Mouse (Mus musculus): ENCODE measurements around the gene Mark2. TPM values are rescaled to one million over a fixed set of nuclear protein-coding genes. Genes with fewer than 3 reads are reported as not detected.

Gene Mark2
- polyA plus RNA-seq, 1 experiment from 2014 or later, result 38.2 TPM

- ATAC-seq (ENCODE audit: low FRiP score, low read depth), result no peak
- WGBS, result 84% methylated on average over 3 of the region's 3 CpGs
- no peaks in the 10 kb centered on the region for H3K27me3 ChIP-seq
- H3K4me1 ChIP-seq, result peaks cover 15% of the 10 kb centered on the region
- H3K36me3 ChIP-seq, result peaks cover 57% of the 10 kb centered on the region
- no peak overlapping the region for H3K4me3 ChIP-seq
- H3K27ac ChIP-seq, result no peak overlapping the region
- no peaks in the 10 kb centered on the region for H3K9me3 ChIP-seq
- H3K9ac ChIP-seq, result no peak overlapping the region
- H3K4me2 ChIP-seq (replicated peaks), result no peak overlapping the region
These were observed 53.4 kb downstream of the Mark2 start for GRCm38 (mm10) chr19:7288288-7288687.

GRCm38 (mm10) chr19:7286563-7287315 is 54.9 kb downstream of the Mark2 start:
- H3K27me3 ChIP-seq, result no peaks in the 10 kb centered on the region
- no peak for ATAC-seq (ENCODE audit: low FRiP score, low read depth)
- 88% methylated on average over 12 of the region's 12 CpGs for WGBS
- no peak overlapping the region for H3K9ac ChIP-seq
- H3K36me3 ChIP-seq, result peaks cover 72% of the 10 kb centered on the region
- H3K27ac ChIP-seq, result no peak overlapping the region
- no peaks in the 10 kb centered on the region for H3K4me1 ChIP-seq
- H3K4me3 ChIP-seq, result no peak overlapping the region
- H3K9me3 ChIP-seq, result no peaks in the 10 kb centered on the region
- H3K4me2 ChIP-seq (replicated peaks), result no peak overlapping the region

- no peak for ATAC-seq (ENCODE audit: low FRiP score, low read depth)
- Histone ChIP-seq H3K9me3 (no peaks in the 10 kb centered on the region), H3K4me3 (no peak overlapping the region), H3K27ac (no peak overlapping the region), H3K36me3 (peaks cover 96% of the 10 kb centered on the region), H3K27me3 (no peaks in the 10 kb centered on the region), H3K9ac (no peak overlapping the region), H3K4me1 (peaks cover 16% of the 10 kb centered on the region), H3K4me2 (replicated peaks) (no peak overlapping the region)
- 87% methylated on average over 18 of the region's 18 CpGs for WGBS
These were observed 60.9 kb downstream of the Mark2 start for GRCm38 (mm10) chr19:7280557-7281330.

GRCm38 (mm10) chr19:7279114-7279513 is 62.5 kb downstream of the Mark2 start:
- H3K27ac ChIP-seq, result no peak overlapping the region
- no peak overlapping the region for H3K4me3 ChIP-seq
- peak; percentile 42; the same call in 1 of the 2 replicates for ATAC-seq (ENCODE audit: low FRiP score, low read depth)
- 28% methylated on average over 6 of the region's 6 CpGs for WGBS
- no peaks in the 10 kb centered on the region for H3K9me3 ChIP-seq
- H3K4me2 ChIP-seq (replicated peaks), result no peak overlapping the region
- H3K9ac ChIP-seq, result 0 out of 2 replicates have a peak overlapping the region, but pooled peaks have one; percentile 8
- H3K36me3 ChIP-seq, result peaks cover 96% of the 10 kb centered on the region
- no peaks in the 10 kb centered on the region for H3K27me3 ChIP-seq
- peaks cover 30% of the 10 kb centered on the region for H3K4me1 ChIP-seq

GRCm38 (mm10) chr19:7278200-7278906 is 63.3 kb downstream of the Mark2 start:
- Histone ChIP-seq H3K4me2 (replicated peaks) (no peak overlapping the region), H3K9ac (0 out of 2 replicates have a peak overlapping the region, but pooled peaks have one; percentile 8), H3K27ac (no peak overlapping the region), H3K4me1 (peaks cover 33% of the 10 kb centered on the region), H3K36me3 (peaks cover 96% of the 10 kb centered on the region), H3K9me3 (no peaks in the 10 kb centered on the region), H3K27me3 (no peaks in the 10 kb centered on the region), H3K4me3 (no peak overlapping the region)
- no peak for ATAC-seq (ENCODE audit: low FRiP score, low read depth)
- 85% methylated on average over 6 of the region's 6 CpGs for WGBS

- peak overlapping the region; percentile 40; the same call in 1 of the 2 replicates for H3K9ac ChIP-seq
- H3K36me3 ChIP-seq, result peaks cover 96% of the 10 kb centered on the region
- peaks cover 33% of the 10 kb centered on the region for H3K4me1 ChIP-seq
- H3K4me2 ChIP-seq (replicated peaks), result no peak overlapping the region
- ATAC-seq (ENCODE audit: low FRiP score, low read depth), result no peak
- H3K4me3 ChIP-seq, result no peak overlapping the region
- H3K9me3 ChIP-seq, result no peaks in the 10 kb centered on the region
- 0 out of 2 replicates have a peak overlapping the region, but pooled peaks have one; percentile 48 for H3K27ac ChIP-seq
- H3K27me3 ChIP-seq, result no peaks in the 10 kb centered on the region
- 72% methylated on average over 6 of the region's 7 CpGs for WGBS
These were observed 64.9 kb downstream of the Mark2 start for GRCm38 (mm10) chr19:7276796-7277195.

GRCm38 (mm10) chr19:7276053-7276659 is 65.5 kb downstream of the Mark2 start:
- H3K27me3 ChIP-seq, result no peaks in the 10 kb centered on the region
- no peak overlapping the region for H3K4me3 ChIP-seq
- 53% methylated on average over 7 of the region's 7 CpGs for WGBS
- no peak overlapping the region; the same call in 1 of the 2 replicates for H3K4me2 ChIP-seq (replicated peaks)
- peak overlapping the region; percentile 40 for H3K9ac ChIP-seq
- H3K9me3 ChIP-seq, result no peaks in the 10 kb centered on the region
- peak overlapping the region; percentile 75 for H3K27ac ChIP-seq
- peaks cover 33% of the 10 kb centered on the region for H3K4me1 ChIP-seq
- peaks cover 96% of the 10 kb centered on the region for H3K36me3 ChIP-seq
- no peak for ATAC-seq (ENCODE audit: low FRiP score, low read depth)

GRCm38 (mm10) chr19:7275131-7275789 is 66.4 kb downstream of the Mark2 start:
- Histone ChIP-seq H3K9ac (peak overlapping the region; percentile 31), H3K9me3 (no peaks in the 10 kb centered on the region), H3K36me3 (peaks cover 96% of the 10 kb centered on the region), H3K4me3 (no peak overlapping the region), H3K4me2 (replicated peaks) (no peak overlapping the region), H3K27ac (peak overlapping the region; percentile 22; the same call in 1 of the 2 replicates), H3K4me1 (peaks cover 39% of the 10 kb centered on the region), H3K27me3 (no peaks in the 10 kb centered on the region)
- ATAC-seq (ENCODE audit: low FRiP score, low read depth), result no peak
- WGBS, result 55% methylated on average over 7 of the region's 7 CpGs

- peak overlapping the region; percentile 44 for H3K27ac ChIP-seq
- no peak overlapping the region for H3K4me2 ChIP-seq (replicated peaks)
- H3K4me3 ChIP-seq, result no peak overlapping the region
- H3K36me3 ChIP-seq, result peaks cover 91% of the 10 kb centered on the region
- 78% methylated on average over 13 of the region's 13 CpGs for whole genome bisulfite sequencing
- H3K4me1 ChIP-seq, result peaks cover 45% of the 10 kb centered on the region
- no peaks in the 10 kb centered on the region for H3K9me3 ChIP-seq
- 0 out of 2 replicates have a peak overlapping the region, but pooled peaks have one; percentile 31 for H3K9ac ChIP-seq
- no peaks in the 10 kb centered on the region for H3K27me3 ChIP-seq
- ATAC-seq (ENCODE audit: low FRiP score, low read depth), result no peak
These were observed 67.2 kb downstream of the Mark2 start for GRCm38 (mm10) chr19:7274326-7274990.

- Histone ChIP-seq H3K27ac (no peak overlapping the region), H3K9me3 (no peaks in the 10 kb centered on the region), H3K27me3 (no peaks in the 10 kb centered on the region), H3K9ac (no peak overlapping the region), H3K36me3 (peaks cover 82% of the 10 kb centered on the region), H3K4me2 (replicated peaks) (no peak overlapping the region), H3K4me1 (peaks cover 50% of the 10 kb centered on the region), H3K4me3 (no peak overlapping the region)
- 90% methylated on average over 4 of the region's 4 CpGs for WGBS
- no peak for ATAC-seq (ENCODE audit: low FRiP score, low read depth)
These were observed 68.2 kb downstream of the Mark2 start for GRCm38 (mm10) chr19:7273486-7273885.

Data from limb, embryonic 13.5 days (tissue).